Mouse (Mus musculus) layer of hippocampus, adult 9-10 months (tissue): ENCODE measurements around the gene Wipi1.
"Not testable (repeated sequence)": the region's sequence is repeated elsewhere in the genome, so short reads cannot be mapped to it uniquely, and the experiment has no call there.

Source experiments
- DNase-seq: peaks from one replicate; pipeline ENCODE4 v3.0.0; 2022; ENCODE audit warnings: low spot score

Wipi1 gene

DNA sequence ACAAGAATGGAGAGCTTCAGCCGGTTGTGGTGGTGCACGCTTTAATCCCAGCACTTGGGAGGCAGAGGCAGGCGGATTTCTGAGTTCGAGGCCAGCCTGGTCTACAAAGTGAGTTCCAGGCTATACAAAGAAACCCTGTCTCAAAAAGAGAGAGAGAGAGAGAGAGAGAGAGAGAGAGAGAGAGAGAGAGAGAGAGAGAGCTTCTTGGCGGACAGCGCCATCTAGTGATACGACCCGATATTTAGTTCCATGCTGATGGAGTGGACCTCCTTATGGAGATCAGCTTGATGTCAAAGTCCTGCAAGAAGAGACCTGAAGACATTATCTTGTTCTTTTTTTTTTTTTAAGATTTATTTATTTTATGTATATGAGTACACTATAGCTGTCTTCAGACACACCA lies 7.3 kb upstream of the Wipi1 start:
- DNase-seq: not testable (repeated sequence)

DNA sequence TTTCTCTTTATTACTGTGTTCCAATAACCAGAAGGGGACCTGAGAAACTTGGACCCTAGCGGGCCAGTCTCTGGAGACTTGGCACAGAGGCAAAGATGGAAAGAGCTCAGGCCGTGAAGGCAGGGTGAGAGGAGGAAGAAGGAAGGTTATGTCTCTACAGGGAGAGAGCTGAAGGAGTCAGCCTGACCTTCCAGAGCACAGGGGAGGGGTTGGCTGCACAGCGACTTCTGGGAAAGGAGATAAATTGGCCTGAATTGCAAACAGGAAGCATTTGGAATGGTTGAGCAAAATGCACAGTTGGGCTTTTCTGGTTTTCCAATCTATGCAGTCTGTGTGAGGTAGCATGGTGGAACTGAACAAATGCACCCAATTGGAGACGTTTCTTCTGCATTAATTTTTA lies 5.0 kb upstream of the Wipi1 start:
- DNase-seq: no peak

DNA sequence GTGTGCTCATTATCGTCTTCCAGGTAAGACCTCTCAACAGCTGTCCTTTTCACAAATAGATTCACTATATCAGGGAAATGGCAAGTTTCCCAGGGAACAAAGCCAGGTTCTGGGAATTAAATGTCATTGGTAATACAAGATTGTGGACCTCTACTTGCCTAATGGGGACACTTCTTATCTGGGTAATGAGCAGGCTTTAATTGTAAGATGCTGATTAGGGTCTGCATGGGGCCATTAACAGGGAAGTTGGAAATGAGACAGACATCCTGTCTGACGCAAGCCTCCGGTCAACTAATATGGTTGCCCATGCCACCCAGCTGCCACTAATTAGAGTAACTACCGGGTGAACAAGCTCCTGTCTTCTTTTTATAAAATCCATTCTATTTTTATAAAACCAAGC lies 4.6 kb upstream of the Wipi1 start:
- no peak for DNase-seq

DNA sequence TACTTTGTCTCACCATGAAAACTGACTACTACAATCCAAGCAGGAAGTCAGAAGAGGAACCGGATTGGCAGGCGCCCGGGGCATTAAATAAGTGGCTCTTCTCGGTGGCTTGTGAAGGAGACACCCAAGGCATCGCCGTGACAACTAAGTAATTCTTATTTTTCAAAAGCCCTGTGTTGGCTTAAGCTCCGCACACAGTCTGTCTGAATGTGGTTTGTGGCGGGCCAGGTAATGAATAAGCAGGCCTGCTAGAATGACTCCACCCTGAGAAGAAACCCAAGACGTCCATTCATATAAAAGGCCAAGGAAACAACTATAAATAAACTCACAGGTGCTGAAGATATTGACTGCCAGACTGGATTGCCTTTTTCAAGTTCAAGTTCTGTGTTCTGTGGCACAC lies 3.5 kb upstream of the Wipi1 start:
- no peak for DNase-seq

DNA sequence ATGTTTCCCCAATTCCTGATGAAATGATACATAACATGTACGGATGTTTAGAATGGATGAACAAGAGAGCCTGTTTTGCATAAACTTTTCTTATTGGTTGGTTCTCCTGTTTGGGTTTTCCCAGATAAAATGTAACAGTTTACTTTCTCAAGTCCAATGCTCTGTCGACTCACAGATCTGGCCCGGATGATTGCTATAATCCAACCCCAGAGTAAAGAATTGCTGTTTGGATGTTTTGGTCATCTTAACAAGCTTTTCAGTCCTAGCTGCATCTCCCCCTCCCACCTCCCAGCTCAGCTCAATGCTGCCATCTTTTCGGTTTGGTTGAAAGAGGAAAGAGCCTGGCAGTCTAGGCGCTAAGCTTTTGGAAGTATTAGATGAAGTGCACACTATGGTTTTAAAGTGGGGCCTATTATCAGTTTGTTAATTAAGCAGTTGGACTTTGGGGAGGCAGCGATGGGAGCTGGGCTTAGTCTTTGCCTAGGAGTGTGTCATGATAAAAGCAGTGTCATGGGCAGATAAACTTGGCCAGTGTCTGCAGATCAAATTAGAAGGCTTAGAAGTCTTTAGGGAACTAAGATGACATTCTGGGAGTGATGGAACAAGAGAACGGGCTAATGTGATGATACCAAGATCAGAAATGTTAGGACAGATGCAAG lies 1.2 kb upstream of the Wipi1 start:
- DNase-seq: no peak

DNA sequence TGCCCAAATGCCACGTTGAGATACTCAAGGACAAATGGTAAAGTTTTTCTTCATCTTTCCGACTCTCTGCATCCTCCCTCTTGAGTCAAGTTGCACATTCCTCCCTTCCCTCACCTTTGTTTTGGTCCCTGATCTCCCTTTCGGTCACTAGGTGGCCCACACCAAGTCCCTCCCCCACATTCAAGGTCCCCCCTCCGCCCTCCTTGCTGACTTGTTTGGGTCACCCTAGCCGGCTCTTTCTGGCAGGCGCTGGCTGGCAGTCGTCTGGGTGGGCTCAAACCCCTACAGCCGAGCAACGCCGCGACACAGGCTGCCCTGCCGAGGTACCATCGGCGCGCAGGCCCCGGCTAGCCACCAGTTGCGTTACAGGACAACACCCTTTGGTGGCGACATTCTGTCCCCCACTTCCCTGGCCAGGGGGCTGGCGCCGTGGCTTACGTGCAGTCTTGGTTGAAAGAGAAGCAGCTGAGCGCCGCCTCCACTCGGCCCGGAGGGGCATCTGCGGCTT lies 918 bp downstream of the Wipi1 start:
- peak; percentile 37 for DNase-seq

DNA sequence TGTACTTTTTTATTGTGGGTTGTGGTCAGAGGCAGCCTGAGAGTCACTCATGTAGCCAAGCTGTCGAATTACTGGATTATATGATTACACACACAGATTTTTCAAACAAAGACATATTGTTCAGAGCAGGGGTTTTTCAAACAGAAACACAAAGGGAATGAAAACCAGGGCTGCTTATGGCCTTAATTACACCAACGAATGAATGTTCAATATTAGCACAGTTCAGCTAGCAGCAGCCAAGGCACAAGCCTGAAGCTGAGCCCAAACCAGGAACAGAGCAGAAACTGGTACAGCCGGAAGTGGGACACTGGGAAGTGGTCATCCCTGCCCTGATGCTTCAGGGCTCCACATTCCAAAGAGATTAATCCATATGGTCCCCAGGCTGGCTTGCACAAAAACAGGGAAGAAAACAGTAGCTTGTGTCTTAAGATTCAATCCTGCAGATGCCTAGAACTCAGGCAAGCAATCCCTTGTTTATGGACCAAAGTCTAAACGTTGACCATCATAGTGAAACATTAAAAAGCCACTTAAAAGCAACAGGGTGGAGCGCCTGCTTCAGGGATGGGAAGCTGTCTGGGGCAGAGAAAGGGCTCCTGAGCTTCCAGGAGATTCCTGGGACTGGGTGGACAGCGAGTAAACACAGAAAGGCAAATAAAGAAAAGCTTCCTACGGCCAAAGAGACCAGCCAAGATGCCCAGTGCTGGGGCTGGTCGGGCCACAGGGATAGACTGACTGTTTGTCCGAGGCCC lies 1.5 kb downstream of the Wipi1 start:
- DNase-seq: no peak

DNA sequence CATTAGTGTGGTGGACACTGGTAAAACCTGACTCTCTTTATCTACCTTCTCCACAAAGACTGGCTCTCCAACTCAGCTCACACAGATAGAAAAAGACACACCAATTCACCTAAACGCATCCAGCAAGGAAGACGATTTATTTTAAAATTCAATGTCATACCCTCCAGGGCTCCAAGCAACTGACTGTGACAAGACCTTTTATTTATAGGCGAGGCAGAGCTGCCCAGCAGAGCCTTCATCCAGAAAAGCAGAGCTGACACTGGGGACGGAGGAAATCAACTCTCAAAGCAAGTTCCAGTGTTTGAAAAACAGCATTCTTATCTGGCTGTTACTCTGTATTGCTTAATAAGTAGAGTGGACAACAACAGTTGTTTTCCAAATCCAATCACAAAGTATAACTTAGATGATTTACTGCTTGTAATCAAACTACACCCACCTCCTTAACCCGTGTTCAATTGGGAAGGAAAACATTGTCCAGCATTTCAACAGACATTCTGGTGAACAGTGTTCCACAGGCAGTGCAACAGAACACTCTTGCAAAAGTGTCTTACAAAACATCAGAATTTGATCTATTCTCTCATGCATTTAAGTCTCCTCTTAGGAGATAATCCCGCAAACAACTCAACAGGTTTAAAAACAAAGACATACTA lies 2.7 kb downstream of the Wipi1 start:
- DNase-seq: no peak

DNA sequence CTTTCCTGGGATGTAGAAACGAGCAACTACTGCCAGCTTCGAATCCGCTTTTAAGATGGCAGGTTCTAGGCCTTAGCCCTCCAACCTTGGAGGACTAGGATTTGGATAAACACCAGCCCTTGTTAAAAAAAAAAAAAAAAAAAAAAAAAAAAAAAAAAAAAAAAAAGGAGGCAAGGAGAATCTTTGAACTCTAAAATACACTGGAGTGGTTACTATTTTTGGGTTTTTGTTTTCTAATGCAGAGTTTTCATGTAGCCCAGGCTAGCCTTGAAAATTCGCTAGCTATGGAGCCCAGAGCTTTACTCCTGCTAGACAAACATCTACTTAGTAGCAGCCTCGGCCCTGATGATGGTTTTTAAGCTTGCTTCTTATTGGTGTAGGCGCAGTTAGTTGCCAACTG lies 4.2 kb downstream of the Wipi1 start:
- DNase-seq: no peak

DNA sequence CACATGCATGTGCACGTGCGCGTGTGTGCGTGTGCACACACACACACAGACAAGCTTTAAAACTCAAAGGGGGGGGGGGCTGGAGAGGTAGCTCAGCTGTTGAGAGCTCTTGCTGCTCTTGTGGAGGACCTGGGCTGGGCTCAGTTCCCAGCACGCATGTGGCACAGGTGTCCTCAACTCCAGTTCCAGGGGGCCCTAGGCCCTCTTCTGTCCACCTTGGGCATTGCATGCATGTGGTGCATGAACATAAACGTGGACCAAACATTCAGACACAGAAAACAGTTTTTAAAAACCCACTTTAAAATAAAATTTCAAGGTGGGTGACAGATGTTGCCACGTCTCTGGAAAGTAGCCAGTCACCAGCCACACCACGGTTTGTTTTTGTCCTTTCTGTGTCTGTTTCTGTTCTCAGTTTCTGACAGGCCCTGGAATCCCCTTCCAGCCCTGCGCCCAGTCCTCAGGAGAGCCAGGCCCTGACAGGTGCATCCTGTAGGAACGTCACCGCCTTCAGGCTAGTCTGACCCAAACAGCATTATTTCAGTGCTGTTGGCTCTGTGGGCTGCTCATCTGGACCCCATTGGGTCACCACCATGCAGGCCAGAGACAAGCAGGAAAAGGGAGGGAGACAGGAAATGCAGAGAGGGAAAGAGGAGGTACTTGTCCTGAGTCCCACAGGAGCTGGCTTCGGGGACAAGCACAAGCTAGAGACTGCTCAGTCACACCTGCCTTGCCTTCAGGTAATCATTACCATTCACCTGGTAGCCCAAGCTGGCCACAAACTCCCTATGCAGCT lies 12.8 kb downstream of the Wipi1 start:
- DNase-seq: no peak

DNA sequence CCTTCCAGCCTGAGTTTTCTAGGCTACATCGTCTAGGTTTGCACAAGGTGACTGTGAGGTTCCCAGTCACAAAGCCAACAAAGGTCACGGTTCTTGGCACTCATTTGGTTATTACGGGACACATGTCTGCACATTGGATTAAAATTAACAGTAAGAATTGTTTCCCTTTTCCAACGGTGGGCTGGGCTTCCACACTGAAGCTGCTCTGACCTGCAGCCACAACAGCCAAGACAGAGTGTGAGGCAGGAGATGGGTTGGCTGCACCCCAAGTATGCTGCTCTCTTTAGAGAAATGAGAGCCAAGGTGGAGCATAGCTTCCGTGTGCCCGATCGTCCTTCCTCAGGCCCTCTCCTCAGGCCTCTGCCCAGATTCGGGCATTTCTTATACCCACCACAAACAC lies 17.0 kb downstream of the Wipi1 start:
- DNase-seq: no peak

DNA sequence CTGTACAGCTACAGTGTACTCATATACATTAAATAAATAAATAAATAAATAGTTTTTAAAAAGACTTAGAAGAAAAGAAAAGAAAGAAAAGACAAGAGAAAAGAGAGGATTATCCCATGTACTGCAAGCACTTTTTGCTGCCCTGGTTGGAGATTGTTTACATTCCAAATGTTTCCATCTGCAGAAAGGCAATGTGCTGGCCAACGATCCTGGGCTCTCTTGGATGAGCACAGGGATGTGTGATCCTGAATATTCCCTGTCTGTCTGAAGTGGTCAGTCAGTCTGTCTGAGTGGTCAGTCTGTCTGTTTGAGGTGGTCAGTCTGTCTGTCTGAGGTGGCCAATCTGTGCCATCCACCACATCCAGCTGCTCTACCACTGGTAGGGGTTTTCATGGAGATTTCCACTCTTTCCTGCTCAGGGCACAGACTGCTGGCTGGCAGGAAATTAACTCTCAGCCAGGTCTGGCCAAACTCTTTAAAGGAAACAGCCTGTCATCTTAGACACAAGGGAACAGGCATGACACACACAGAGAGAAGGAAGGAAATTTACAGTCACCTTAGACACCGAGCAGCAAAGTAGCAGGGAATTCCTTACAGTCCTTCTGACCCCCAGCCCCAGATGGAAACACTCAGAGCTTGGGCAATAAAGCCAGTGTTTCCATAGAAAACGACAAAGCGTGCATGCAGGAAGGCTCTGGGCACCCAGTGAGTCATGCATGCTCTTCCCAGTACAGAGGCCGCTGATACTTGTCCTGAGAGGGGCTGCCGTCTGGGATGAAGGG lies 18.4 kb downstream of the Wipi1 start:
- no peak for DNase-seq

DNA sequence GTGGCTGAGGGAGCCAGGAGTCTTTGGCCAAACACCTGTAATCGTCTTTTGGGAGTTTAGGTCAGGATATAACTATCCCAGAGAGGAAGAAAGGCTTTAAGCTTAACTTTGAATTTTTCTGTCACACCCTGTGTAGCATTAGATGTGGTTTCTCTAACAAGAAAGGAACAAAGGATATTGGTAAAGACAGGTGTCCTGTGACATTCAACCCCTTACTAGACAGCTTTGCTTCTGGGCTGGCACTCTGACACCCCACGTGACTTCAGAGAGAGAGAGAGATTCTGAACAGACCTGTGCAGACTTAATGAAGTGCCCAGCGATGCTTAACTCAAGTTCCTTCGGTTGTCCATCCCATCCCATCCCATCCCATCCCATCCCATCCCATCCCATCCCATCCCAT lies 20.3 kb downstream of the Wipi1 start:
- DNase-seq: no peak

DNA sequence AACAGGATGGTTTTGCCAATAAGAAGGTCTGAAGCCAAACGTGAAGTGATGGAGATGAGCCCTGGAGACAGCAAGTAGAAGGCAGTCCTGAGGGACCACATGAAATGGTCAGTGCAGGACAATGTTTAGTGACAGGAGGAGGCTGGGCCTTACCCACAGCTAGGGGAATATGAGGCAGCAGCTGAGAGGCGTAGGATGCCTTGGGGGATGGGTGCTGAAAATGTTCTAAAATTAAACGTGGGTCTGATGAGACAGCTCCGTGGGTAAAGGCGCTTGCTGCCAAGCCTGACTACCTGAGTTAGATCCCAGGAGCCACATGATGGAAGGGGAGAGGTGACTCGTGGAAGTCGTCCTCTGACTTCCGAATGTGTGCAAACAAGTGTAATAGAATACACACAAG lies 21.8 kb downstream of the Wipi1 start:
- DNase-seq: no peak

DNA sequence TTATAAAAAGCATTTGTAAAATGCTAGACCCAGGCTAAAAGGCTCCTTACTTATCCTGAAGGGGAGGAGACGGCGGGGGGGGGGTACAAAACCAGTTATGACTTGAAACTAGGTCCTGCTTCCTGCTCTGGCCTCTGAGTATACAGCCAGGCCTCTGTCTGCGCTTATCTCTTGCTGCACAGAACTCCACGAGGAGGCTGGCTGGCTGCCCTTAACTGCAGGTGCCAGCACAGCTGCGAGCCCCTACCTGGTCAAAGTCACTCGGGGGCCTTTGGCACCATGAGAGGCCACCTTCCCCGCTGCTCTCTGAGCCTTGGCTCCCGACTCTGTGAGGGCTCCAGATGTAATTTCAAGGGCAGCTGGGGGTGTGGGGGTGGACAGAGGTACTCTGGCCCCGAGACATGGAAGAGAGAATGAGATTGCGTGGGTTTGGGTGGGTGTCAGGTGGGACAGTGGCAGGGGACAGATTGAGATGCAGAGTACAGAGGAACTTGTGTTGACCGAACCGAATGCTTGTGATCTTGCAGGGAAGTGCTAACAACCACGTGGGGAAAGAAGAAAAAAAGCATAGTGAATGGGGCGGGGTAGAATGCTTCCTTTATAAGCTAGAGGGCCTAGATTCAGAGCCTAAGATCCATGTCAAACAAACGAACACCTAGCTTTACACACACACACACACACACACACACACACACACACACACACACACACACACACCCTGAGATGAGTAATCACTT lies 24.0 kb downstream of the Wipi1 start:
- DNase-seq: no peak

DNA sequence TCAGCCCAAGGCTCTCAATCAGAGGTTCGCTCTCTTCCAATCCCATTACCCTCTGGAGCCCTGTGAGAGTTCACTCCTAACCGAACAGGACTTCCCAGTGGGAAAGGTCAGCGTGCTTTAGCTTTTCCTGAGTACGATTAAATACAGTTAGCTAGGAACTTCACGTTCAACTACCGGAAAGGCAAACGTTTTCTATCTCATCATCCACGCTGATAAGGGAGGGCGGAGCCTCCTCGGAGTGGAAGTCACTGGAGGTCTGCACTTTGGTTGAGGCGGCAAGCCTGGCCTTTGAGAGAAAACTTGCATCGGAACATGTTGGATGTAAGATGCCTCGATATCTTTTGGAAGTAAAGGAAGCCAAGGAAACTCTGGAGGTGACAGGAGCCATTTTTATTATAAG lies 24.7 kb downstream of the Wipi1 start:
- no peak for DNase-seq

DNA sequence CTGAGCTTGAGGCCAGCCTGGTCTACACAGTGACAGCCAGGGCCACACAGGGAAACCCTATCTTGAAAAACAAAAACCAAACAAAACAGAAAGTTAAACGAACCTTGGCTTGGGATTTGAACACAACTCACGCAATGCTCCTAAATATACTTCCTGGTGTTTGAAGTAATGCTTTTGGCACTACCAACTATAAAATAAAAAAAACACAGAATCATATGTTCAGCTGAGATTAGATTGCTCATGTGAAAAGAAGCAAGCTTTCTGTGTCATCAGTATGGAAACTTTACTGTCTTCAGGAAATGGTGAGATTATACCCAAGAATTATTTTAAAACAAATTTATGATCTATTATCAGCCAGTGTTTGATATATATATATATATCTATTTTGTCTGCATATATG lies 25.3 kb downstream of the Wipi1 start:
- DNase-seq: no peak

DNA sequence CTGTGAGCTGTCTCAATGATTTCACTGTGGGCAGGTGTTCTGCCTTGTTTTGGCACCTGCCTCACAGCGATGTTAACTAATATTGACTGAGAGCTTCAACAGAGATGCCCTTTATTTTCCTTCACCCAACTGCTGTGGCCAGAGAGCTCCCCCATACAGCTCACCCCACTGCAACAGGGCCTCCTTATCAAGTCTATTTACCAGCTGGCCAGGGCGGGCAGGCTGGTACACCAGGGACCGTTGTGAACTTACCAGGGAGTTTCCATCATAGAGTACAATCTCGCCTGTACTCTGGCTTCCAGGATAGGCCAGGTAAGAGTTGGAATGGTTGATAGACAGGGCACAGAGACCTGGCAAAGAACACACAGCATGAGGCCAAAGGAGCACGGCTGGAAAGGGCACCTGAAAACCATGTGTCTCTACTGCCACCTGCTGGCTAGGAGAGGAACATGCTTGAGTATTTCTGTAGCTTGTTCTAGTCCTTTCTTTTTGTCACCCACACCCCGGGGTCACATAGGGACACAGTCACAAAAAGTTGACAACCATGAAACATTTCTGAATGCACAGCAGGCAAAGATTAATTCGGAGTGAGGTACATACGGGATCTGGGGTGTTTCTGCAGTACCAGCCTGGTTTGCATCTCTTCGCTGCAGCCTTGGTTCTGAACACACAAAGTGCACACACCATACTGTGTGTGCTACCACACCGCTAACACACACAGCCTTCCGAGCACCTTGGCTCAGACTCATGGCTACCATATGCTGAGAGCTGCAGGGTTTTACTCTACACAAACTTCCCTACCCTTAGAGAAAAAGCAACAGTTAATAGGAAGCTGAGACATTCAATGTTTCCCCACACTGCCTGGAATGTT lies 26.7 kb downstream of the Wipi1 start:
- peak; percentile 56 for DNase-seq

DNA sequence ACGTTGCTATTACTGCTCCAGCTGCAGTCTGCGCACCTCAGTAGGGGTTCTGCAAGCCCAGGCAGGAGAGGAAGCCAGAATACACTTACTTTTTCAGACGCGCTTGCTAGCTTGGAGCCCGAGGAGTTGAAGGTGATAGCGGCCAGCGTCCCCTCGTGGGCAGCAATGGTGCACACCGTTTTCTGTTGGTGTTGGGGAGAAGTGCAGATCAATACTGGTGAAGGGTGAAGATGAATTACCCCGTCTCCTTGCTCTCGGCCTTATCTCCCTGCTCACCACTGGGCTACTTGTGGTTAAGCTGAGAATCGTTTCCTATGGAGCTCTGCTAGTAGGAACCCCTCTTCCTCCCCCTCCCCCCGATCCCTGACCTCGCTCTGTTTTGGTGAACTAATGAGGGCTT lies 27.8 kb downstream of the Wipi1 start:
- no peak for DNase-seq

DNA sequence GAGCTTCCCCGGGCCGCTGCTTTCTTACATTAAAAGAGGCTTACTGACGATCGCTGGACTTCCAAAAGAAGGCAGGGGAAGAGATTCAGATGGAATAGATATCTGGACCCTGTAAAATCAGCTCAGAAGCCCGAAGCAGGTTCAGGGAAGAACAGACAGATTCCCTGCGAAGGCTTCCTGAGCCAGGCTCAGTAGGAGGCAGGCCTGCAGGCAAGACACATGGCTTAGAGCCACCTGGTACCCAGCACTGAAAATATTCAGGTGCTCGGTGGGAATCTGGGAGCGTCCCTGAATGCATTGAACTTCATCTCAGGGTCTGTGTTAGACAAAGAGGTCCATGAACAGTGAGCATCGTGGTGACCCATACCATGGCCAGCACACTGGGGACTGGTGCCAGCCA lies 31.8 kb downstream of the Wipi1 start:
- no peak for DNase-seq
